Mouse (Mus musculus): Measurements from ENCODE around the gene Scgb2b12. TPM values are rescaled to one million over a fixed set of nuclear protein-coding genes. Genes with fewer than 3 reads are reported as not detected.
"Not testable (repeated sequence)": the region's sequence is repeated elsewhere in the genome, so short reads cannot be mapped to it uniquely, and the experiment has no call there.

The Scgb2b12 gene
- not detected in 2 replicates for polyA plus RNA-seq (2015; fragmentation: Nextera tagmentation; extraction: Ambion mirVana)

GRCm38 (mm10) chr7:32327145-32327544 is at the start of gene Scgb2b12:
Gene Scgb2b12 (minus strand): TSS chr7:32327245.
- WGBS = 73% methylated on average over 1 of the region's 1 CpGs
- not testable (repeated sequence) for H3K4me2 ChIP-seq; ATAC-seq (ENCODE audit: borderline replicate concordance, extremely low read depth, low FRiP score, low TSS enrichment); H3K27me3 ChIP-seq; H3K9me3 ChIP-seq; H3K9ac ChIP-seq; H3K4me1 ChIP-seq; H3K27ac ChIP-seq; H3K36me3 ChIP-seq; H3K4me3 ChIP-seq

- H3K4me1 ChIP-seq; ATAC-seq (ENCODE audit: borderline replicate concordance, extremely low read depth, low FRiP score, low TSS enrichment): not testable (repeated sequence)
Observed at GRCm38 (mm10) chr7:32333882-32334281, 6.8 kb upstream of the Scgb2b12 start, which contains the start of gene Scgb1b12. Gene Scgb1b12 (plus strand): TSS chr7:32334182.

More at GRCm38 (mm10) chr7:32333882-32334281, 6.8 kb upstream of the Scgb2b12 start, which contains the start of gene Scgb1b12:
- not testable (repeated sequence) for H3K4me2 ChIP-seq, H3K27ac ChIP-seq, H3K27me3 ChIP-seq, H3K36me3 ChIP-seq, H3K9me3 ChIP-seq, H3K9ac ChIP-seq, H3K4me3 ChIP-seq
- WGBS = 91% methylated on average over 1 of the region's 3 CpGs

Other genes starting within 250 kb of the Scgb2b12 start
- gene Scgb1b10, start 226.4 kb downstream of the Scgb2b12 start, polyA plus RNA-seq (2015; fragmentation: Nextera tagmentation; extraction: Ambion mirVana) = not detected in 2 replicates
- gene Scgb2b11, start 116.1 kb downstream of the Scgb2b12 start, polyA plus RNA-seq (2015; fragmentation: Nextera tagmentation; extraction: Ambion mirVana) = not detected in 2 replicates
- gene Scgb1b11, start 104.4 kb downstream of the Scgb2b12 start, polyA plus RNA-seq (2015; fragmentation: Nextera tagmentation; extraction: Ambion mirVana) = not detected in 2 replicates
- gene Scgb1b12, start 6.9 kb upstream of the Scgb2b12 start, polyA plus RNA-seq (2015; fragmentation: Nextera tagmentation; extraction: Ambion mirVana) = not detected in 2 replicates
- not detected in 2 replicates for gene Scgb1b29, start 114.3 kb upstream of the Scgb2b12 start, polyA plus RNA-seq (2015; fragmentation: Nextera tagmentation; extraction: Ambion mirVana)